Mouse (Mus musculus): ENCODE results near the gene Wiz.

Gene Wiz

DNA sequence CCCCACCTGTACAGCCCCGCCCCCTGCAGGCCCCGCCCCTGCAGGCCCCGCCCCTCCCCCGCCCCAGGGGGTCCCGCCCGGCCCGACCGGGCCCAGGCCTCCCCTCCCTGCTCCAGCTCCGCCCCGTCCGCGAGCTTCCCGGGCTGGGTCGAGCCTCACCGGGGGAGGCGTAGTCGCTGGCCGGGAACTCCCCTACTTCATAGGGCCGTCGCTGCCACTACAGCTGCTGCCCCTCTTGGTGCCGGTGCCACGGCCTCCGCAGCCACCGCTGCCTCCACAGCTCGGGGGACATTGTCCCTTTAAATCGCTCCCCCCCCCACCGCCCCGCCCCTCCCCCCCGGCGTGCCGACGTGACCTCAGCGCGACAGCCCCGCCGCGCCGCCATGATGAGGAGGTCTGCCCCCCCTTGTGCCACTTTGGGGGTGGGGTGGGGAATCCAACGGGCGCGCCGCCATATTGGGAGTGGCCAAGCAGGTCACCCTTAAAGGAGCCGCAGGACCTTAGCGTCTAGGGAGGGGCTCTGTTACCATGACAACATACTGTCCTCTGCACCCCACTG lies at the start of gene Wiz:
Gene Wiz, minus strand, starts transcription at position 339 of the 559 bp plus-strand sequence.
- peak; percentile 88 to 90 for DNase-seq

GRCm38 (mm10) chr17:32437106-32437505 lies 47.9 kb upstream of the Wiz start:
- no peak for DNase-seq

GRCm38 (mm10) chr17:32435151-32435550 lies 45.9 kb upstream of the Wiz start:
- no peak for DNase-seq

GRCm38 (mm10) chr17:32434324-32434723 lies 45.1 kb upstream of the Wiz start:
- no peak for DNase-seq

- DNase-seq = no peak
Observed at GRCm38 (mm10) chr17:32431972-32432371, 42.7 kb upstream of the Wiz start.

GRCm38 (mm10) chr17:32426610-32427009 lies 37.4 kb upstream of the Wiz start:
- no peak for DNase-seq

DNA sequence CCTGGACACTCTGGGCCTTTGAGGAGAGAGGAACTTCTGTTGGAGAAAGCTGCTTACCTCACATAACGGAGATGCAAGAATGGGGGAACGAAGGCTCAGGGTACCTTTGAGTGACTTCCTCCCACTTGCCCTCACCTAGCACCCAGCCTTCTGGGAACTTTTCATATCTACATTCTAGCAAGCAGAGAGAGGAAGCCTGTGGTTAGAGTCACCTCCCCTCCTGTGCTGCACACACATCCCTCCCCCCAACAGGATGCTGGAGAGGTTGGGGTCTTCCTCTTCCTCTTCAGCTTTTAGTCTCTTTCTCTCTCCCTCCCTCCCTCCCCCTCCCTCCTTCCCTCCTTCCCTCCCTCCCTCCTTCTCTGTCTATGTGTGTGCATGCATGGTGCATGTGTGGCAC lies 34.8 kb upstream of the Wiz start, which contains the start of gene Pglyrp2:
Gene Pglyrp2, minus strand, starts transcription at position 134 of the 400 bp plus-strand sequence.
- peak; percentile 43 to 61 for DNase-seq

GRCm38 (mm10) chr17:32420781-32421180 lies 31.5 kb upstream of the Wiz start:
- DNase-seq = no peak

- no peak for DNase-seq
Observed at GRCm38 (mm10) chr17:32419989-32420388, 30.8 kb upstream of the Wiz start.

DNA sequence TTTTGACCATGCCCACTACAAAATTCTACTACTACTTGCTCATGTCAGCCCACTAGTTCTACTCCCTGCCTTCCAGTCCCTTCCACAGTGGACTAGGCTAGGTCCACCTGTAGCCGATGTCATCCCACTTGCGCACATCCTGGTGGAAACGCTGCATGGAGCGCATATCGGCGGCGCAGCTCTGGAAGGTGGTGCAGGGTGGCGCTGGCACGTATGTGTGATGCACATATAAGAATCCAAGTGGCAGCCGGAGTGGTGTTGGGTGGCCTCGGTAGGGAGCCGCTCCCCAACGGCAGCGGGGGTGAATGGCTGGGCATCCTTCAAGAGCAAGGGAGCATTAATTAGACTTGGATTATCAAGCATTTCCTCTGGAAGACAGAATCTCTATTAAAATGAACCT lies 27.5 kb upstream of the Wiz start:
- no peak for DNase-seq

DNA sequence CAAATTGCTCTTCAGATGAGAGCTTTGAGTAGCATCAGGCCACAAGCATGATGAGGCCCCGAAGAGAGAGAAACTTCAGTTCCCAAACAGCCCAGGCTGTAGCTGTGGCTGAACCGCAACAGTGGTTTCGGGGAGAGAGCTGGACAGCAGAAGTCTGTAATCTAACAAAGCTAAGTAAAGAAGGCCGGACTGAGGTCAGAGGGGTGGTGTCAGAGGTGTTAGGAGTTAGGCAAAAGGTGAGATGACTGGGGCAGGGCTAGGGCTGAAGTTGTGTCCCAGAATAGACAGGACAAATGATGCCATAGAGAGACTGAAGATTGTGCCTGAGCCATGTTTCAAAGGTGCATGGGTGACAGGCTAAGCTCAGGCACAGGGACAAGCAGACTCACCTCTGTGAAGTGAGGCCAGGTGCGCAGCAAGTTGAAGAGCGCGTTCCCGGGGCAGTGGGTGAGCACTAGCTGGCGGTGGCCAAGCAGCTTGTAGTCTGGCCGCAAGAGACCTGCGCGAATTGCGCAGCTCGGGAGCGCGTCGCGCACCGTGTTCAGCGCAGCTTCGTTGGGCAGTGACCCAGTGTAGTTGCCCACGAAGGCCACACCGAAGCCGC lies 26.3 kb upstream of the Wiz start:
- DNase-seq = no peak

DNA sequence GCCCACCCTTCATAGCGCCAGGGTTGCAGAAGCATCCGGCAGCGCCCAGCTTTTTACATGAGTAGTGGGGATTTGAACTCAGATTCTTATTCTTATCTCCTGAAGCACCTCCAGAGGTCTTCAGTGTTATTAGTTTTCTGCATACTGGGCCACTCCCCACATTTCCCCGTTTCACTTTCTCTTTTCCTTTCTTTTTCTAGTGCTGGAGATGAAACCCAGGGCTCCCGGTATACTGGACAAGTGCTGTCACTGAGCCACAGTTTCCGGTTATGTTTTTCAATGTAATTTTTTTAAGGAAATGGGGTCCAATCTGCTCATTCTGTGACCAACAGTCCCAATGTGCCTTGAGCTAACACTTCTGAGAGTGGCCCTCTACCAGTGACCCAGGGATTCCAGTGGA lies 22.7 kb upstream of the Wiz start:
- no peak for DNase-seq

GRCm38 (mm10) chr17:32403417-32403816 lies 14.2 kb upstream of the Wiz start, which contains the start of gene Rasal3:
Rasal3 (minus strand) TSS chr17:32403583.
- DNase-seq = peak; percentile 45 to 60

- DNase-seq = peak; percentile 62 to 66
Observed at GRCm38 (mm10) chr17:32402779-32403157, 13.5 kb upstream of the Wiz start.

DNA sequence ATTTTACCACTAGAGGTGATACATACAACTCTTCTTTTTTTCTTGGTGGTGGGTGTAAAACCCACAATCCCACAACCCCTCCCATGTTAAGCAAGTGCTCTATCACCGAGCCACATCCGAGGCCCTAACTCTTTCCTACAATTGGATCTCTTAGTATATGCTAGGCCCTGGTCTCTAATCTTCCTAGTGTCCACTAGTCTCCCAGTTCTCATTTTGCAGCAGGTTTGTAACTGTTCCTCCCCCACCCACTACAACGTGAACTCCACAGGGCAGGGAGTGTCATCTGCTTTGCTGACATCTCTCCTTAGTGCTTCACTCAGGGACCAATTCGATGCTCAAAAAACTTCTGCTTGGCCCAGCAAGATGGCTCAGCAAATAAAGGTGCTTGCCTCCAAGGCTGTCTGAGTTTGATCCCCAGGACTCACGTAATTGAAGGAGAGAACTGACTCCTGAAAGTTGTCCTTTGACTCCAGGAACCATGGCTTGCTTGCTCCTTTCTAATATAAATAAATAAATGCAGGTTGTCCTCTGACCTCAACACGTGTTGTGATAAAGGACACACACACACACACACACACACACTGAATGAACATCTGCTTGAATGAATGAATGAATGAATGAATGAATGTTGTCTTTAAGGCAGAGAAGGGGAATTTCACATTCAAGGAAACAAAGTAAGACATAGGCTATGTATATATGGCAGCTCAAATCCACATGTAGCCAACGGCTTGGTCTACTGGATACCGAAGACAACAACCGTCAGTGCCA lies 13.0 kb upstream of the Wiz start:
- no peak for DNase-seq

GRCm38 (mm10) chr17:32396266-32396665 lies 7.0 kb upstream of the Wiz start:
- DNase-seq = no peak

DNA sequence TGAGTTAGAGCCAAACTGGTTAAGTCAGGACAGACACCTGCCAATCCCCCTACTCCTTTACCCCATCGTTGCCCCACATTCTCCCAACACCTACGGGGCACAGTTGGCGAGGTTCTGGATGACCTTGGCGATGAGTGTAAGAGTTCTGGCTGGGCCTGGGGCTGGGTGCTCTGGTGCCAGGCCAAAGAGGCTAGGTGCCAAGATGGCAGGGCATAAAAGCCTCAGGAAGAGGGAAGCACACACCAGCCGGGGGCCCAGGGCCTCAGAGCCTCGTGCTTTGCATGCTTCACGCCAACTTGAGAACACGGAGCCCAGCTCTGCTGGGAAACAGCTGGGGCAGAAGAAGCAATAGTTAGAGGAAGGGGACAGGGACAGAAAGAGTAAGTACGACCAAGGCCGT lies 4.7 kb upstream of the Wiz start:
- no peak for DNase-seq

- DNase-seq = peak; percentile 45 to 57
Observed at GRCm38 (mm10) chr17:32388370-32389100, 704 bp downstream of the Wiz start.

DNA sequence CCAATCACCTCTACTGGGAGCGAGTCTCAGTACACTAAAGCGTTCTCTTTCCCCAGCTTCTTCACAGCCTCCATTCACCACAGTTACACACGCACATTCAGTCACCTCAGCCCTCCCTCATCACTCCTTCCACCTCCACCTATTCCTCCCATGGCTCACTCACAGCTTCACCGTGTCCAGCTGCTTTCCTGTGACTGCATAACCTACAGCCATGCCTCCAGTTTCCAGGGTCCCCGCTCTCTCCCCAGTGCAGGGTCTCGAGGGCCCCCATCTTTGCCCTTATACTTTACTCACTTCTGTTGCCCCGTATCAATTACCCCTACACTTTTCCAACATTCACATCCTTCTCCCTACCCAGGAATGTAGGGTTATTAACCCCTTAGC lies 1.3 kb downstream of the Wiz start:
- no peak for DNase-seq

GRCm38 (mm10) chr17:32386659-32387432 lies 2.4 kb downstream of the Wiz start:
- DNase-seq = peak in 1 of 2 experiments; percentile 53

GRCm38 (mm10) chr17:32383661-32384060 lies 5.6 kb downstream of the Wiz start:
- DNase-seq = no peak

DNA sequence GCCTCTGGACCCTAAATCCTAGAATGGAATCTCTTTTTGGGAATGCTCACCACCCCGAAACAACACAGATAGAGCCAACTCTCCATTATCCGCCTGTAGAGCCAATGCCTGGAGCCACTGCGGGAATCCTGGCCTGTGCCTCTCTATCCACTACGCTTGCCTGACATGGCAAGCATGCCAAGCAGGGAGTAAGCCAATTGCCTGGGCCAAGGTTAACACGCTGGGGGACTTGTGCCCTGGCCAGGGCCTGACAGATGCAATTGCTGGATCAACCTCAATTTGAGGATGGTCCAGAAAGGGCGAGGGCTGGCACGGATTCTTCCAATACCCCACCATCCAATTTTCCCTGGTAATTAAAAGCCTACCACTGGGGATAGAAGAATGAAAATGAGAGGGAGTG lies 6.7 kb downstream of the Wiz start:
- DNase-seq = no peak

GRCm38 (mm10) chr17:32378786-32379185 lies 10.5 kb downstream of the Wiz start:
- no peak for DNase-seq

Measured in spleen, adult 18-20 months (tissue).